Mouse (Mus musculus) CD8-positive naive resting alpha-beta T cell, adult 2 months (primary cell): ENCODE measurements around the gene Klf7.
"Not testable (repeated sequence)": the region's sequence is repeated elsewhere in the genome, so short reads cannot be mapped to it uniquely, and the experiment has no call there.

Experiments used
- DNase-seq, 2 experiments: peaks; one replicate each; pipeline ENCODE4 v3.0.0; 2022; ENCODE audit warnings: low read depth in 2 of 2, low spot score in 2 of 2

Klf7 gene

DNA sequence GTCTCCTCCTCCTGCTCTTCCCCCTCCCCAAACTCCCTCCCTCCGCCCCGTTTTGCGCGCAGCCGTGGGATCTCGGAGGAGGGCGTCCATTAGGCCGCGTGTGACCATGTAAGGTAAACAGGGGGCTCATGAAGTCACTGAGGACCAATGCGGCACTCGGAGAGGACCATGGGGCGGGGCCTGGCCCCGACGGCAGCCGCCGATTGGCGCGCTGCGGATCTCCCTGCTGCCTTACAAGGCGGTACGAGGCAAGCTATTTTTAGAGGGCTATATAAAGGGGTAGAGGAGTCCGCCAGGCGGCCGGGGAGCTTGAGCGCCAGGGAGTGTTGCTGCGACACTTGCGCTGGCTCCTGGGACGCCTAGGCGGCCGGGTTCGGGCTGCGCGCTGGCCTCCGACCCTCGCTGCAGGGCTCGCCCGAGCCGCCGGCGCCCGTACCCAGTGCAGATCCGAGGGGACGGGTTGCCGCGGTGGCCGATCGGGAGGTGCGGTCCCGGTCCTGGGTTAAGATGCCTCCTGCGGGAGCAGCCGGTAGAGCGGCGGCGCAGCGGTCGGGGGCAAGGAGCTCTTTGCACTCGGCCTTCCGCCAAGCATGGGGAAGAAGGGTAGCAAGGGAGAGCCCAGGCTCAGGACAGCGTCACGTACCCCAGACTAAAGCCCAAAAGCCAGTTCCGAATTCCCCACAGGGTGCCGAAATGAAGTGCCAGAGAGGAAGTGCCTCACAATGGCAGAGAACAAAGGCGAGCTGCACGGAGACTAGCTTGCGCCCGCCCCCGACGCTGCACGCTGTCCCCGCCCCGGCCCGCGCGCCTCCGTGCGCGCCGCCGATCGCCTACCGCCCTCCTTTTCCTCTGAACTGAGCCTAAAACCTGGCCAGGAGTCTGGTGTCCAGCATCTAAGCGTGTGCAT lies at the start of gene Klf7:
Gene Klf7, minus strand, starts transcription at position 724 of the 907 bp plus-strand sequence.
- peak; percentile 95 to 98 for DNase-seq

DNA sequence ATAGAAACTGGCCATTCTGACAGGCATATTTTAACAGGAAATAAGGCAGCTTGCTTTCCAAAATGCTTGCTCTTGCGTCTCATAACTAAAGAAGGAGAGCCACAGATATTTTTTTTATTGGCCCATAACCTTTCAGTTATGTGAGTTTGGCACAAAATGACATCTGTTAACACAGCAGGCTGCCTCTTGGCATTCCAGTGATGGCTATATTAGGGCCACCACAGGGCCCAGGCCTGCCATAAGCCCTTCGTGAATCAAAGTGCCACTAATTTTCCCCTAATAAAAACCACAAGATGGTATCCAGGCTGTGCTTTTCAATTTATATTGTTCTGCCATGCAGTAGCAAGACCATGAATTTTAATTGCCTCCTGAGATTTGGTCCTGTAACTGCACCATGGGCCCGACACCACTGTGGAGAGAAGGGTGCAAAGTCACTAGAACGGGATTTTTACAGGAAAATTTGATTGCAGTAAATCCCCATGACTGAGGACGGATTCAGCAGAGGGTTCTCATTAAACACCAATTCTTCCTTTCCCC lies 42.5 kb upstream of the Klf7 start:
- no peak for DNase-seq

DNA sequence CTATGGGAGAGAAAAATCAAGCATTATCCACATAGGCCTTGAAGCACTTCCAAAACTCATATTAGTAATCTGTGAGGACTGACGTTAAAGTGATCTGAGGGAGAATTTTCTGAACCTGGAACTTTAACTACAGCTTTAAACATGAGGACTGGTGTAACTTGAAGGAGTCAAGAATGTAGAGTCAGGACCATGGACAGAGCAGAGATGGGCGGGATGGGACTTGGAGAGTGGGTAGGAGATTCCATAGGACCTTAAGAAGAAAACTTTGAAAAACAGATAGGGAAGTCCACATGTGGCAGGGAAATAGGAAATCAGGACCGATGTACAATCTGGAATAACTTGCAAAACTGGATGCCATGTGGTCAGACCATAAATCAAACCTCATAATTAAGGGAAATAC lies 36.7 kb upstream of the Klf7 start:
- DNase-seq, result no peak

DNA sequence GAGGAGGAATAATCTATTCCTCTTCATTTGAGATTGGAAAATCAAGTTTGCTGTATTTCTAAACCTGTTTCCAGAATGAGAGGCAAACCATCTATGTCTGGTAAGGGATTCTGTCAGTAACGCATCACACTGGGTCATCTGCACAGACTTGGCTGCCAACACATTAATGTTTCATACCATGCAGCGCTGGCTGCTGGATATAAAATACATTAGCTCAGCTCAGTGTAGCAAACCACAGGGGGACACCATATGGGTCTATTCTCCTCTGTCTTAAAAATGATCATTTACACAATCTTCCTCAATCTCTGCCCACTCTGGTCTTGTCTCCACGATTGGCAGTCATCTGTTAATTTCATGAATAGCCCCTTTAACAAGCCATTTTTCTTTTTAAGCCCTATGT lies 27.1 kb upstream of the Klf7 start:
- DNase-seq, result no peak

DNA sequence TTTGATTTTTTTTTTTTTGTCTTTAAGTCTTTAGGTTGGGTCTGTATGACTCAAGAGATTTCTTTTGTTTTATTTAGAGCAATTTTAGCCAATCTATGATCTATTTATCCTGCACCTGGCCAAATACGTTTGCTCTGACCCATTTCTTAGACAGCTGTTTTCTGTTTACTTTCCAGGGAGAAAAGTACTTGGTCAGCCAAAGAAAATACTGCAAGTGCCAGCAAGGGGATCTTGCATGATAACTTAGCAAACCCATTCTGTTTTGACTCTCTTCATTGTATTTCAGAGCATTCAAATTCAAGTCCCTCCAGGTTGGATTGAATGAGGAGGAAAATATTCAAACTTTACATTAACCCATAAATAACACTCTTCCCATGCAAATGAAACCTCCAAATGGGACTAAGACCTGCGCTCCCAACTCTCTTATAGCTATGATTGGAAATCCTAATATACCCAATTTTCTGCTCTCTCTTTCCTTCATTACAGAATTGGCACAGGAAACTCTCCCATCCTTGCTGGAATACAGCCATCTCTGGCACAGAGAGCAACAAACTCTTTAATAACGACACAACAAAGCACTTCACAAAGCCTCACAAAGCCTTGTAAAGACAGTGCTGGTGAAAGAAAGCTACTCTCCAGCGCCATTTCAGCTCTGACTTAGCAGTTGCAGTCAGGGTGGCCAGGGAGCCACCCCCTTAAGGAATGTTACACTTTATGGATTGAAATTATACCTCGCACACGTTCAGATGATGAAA lies 20.8 kb upstream of the Klf7 start:
- no peak for DNase-seq

DNA sequence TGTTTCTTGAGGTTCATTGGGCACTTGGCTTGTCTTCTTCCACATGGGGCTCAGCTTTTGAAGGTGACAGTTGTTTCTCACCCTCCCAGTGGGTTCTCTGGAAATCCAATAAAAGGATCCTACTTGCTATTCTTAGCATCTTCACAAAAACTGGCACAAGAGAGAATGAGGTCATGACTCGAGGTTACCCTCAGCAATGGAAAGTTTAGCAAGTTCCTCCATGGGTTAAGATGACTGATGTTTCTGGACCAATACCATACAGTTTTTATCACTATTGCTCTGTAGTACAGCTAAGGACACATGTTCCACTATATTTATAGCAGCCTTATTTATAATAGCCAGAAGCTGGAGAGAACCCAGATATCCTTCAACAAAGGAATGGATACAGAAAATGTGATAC lies 12.4 kb upstream of the Klf7 start:
- DNase-seq, result no peak

DNA sequence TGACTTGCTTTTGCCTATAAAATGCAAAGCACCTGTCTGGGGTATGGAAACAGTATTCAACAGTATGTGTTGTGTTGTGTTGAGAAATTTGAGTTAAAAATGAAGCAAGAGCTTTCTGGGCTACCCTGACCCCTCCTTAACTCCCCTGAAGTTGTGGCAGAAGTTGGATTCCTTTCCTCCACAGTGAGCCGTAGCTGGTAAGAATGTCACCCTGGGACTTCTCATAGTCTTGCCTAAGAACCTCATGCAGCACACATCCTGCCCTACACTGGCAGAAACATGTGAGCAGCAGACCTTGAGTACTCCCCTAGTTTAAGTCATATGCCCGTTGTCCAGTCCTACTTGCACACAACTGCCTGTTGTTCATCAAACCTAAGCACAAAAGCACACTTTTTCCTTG lies 4.7 kb upstream of the Klf7 start:
- no peak for DNase-seq

DNA sequence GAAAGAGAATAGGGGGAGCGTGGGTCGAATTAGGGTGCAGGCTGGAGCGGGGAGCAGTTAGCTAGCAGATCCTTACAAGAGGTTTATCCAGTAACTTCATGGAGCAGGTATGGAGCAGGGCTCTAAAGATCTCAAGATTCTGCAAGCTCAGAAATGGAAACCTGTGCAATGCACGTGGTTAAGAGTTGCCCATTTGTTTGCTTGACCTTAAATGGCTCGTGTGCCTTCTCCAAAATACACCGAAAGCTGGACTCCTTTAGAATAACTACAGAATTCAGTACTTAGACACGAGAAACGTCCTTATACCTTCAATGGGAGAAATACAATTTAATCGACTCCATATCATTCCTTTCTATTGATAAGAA lies 366 bp upstream of the Klf7 start:
- no peak for DNase-seq

DNA sequence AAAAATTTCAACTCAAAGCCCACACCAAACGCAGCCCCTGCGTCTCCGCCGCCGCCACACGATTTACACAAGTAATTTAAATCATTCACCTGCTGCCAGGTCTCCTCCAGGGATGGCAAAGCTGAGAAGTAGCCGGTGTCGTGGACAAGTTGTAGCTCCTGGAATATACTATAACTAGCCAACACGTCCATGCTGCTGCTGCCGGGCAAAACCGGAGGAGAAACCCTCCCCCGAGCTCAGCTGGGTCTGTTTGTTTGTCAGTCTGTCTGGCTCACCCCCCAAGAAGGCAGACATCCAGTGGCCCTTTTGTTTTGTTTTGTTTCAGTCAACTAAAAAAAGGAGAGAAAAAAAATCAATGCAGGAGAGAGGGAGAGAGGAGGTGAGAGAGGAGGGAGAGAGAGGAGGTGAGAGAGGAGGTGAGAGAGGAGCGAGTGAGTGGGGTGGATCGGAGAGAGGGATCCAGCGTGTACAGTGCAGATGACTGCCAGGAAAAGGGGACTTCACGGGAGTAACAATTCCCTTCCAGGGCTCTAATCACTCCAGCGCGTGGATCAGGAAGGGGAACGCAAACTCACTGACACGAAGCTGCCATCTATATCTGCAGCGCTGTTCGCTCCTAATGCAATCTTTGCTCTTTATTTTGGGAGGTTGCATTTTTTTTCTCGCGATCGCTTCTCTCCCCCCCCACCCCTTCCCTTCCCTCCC lies 1.1 kb downstream of the Klf7 start:
- peak; percentile 53 to 56 for DNase-seq

DNA sequence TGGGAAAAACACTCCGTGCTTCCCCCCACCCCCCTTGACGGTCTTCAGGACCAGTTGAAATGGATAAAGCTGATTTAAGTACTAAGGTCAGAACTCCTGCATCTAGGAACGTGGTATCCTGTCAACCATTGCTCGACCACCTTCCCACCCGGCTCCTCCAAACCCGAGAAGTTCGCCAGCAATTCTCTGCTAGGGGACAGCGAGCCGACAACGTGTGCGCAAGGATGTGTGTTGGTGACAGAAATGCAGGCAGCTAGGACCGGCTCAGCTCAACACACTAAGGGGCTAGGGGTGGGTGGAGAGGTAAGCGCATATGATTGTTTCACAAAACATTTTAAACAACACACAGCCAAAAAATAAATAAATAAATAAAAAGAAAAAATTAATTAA lies 1.7 kb downstream of the Klf7 start:
- peak in 1 of 2 experiments; percentile 36 for DNase-seq

DNA sequence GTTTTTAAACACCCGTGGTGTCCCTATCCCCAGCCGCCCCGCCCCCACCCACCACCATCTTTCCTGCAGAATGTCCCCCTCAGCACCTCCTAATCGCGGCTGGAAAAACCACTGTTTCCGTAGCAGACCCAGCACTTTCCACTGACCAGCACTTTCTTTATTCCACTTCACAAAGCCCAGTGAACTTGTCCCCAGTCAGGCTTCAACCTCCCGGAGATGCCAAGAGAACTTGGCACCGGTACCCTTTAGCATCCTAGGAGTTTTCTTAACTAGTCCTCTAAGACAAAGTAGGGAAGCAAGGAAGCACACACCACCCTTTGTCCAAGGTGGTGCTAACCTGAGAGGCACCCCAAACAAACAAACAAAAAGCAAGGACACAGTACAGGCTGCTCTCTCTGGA lies 2.2 kb downstream of the Klf7 start:
- DNase-seq, result no peak

DNA sequence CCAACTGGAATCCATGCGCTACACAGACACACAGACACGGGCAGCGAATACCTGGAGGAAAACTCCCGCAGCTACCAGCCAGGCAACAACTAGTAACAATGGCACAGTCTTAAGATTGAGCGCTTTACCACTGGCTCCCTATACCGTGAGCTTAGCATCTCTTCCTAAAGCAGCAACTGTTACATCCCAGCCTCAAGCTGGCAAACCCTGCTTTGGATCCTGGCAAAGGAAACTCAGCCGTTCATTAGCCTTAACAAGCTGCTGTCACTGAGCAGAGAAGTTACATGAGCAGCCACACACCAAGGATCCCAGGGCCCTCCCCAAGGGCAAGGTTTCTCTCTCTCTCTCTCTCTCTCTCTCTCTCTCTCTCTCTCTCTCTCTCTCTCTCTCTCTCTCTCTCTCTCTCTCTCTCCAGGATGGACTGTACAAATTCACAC lies 2.7 kb downstream of the Klf7 start:
- DNase-seq, result no peak

DNA sequence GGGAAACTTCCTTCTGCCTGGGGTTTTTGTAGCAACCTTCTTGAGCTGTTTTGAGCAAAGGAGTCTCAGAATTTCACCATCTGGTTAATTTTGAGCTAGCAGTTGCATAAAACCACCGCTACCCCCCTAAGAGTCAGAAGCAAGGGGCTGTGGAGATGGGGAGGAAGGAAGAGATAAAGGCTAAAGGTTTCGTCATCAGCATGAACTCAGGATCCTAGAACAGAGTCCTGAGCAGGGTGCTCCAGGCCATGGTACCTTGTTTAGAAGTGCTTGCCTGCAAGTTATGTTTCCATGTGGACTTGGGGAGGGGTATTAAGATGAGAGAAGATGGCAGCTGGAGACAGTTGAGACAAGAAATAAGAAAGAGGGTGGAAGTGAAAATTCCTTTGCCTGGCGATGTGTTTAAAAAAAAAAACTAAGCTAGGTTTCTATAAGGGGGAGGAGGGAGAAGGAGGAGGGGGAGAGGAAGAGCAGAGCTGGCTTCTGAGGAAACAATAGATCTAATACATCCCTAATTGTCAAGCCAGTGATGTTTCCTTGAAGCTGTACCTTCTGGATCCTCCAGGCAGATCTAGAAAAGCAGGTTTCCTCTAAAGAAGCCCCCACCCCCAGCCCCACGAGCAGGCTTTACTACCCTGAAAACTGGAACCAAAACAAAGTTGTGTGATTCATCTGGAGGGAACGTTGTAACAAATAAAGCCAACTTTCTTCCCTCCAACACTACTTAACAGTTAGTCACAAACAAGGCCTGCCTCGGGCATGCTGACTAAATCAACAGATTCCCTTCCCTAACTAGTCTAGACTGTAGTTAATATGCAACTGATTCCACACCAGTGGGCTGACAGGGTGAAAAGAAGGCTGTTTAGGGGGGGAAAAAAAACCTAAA lies 3.6 kb downstream of the Klf7 start:
- no peak for DNase-seq

DNA sequence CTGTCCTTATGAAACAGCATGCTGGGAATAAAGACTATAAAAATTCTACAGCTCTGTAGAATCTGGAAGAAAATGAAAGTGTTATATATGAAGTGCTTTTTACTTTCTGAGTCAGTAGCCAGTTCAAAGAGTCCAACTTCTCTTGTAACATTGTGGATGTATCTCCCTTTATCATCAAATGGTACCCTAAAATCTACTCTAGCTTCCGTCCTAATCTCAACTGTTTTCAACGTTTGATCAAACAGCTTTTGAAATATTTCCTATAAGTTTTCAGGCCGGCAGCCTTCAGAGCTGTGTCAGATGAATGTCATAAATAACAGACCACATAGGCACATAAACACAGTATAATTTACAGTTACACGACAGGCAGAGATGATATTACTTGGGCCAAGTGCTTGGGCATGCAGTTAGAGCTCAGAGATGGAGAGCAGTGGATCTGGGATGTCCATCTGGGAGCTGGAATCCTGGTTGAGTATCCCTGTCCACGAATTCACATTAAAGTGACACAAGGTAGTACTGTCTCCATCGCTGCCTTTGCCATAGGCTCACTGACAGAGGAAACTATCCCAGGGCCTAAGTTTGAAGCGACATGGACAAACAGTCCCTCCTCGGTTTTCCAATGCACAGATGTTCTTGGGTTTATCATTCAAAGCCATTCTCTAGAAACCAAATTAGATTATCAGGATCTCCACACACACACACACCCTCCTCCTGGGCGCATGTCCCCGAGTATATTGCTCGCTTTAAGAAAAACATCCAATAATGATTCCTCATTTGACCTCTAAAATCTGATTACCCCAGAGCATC lies 4.4 kb downstream of the Klf7 start:
- DNase-seq, result no peak

DNA sequence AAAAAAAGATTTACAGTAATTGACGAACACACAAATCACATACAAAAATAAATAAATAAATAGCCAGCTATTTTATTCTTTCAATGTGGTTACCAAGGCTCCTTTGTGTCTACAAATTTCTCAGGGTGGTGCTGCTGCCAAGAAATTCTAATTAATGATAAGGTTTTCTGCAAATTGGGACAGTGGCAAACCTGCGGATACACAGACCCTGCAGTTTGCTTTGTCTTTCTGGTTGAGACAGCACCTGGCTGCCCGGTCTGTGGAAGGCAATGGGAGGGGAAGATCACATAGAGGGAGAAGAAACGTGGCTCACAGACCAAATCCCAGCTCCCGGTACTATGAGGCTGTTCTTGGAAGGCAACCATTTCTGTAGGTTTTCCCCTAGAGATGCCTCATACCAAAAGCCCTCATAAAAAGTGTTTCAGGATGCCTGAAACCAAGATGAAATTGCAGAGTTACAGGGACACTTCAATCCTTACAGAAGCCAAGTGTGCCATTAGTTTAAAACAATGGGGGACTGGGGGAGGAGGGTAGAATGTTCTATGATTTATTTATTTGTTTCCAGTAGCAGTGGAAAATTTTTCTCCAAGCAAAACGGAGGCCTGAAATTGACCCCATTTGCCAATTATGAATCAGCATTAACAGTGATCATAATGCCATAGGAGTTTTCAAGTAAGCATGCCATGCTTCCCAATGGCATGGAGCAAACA lies 5.2 kb downstream of the Klf7 start:
- no peak for DNase-seq

DNA sequence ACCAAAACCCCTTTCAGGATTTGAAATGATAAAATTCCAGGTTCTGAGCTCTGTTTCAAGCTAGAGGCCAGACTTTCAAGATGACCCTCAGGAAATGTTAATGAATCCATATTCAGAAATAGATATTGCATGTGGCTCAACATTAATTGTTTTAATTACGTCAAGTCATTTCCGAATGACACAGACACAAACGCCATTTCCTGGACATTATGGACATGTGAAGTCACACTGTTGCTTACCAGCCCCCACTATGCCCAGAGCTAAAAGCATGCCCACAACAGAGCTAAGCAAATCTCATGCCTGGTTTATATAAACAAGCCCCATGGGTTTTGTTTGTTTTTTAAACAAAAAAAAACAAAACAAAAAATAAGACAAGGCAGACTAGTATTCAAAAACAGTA lies 7.5 kb downstream of the Klf7 start:
- DNase-seq, result no peak

DNA sequence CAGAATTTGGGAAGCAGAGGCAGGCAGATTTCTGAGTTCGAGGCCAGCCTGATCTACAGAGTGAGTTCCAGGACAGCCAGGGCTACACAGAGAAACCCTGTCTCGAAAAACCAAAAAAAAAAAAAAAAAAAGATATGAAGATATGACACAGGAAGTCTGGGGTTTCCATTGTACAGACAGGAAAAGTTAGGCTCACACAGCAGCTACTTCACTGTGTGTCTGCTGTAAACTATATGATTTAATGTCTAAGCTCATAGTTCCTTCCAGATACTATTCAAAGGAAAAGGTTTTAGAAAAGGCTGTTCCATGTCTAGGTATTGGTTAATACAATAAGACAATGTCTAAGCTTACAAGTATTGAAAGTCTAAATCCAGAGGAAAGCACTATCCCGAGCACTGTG lies 13.4 kb downstream of the Klf7 start:
- not testable (repeated sequence) for DNase-seq

DNA sequence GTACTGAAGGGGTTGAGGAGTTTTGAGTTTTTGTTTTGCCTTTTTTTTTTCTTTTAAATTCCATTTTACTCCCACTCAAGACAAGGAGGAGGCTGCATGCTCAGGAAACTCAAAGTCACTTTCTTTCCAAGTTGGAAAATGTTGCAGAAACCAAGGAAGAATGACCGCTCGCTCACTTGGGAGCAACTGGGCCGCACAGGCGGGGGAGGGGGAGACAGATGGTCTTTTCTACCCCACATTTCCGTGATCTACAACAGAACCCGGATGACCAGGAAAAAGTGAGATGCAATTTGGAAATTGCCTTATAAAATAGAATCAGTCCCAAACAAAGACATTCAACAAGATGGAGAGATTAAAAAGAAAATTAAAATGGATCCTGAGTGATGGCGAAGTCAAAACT lies 14.6 kb downstream of the Klf7 start:
- DNase-seq, result no peak

DNA sequence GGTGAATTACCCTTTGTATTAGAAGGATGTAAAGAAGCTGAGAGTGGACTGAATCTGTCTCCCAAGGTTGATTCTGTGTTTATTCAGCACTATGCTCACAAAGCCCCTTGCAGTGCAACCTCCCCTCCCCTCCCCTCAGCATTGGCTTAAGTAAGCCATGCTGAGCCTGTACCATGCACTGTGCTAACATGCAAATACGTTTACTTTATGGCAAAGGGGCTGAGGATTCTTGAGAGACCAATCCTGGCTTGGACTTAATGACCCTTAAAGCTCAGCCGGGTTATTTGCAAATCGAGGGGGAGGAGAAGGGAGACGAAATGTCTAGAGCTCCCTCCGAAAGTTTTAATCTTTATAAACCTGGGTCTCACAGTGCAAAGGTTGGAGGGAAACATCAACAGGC lies 16.0 kb downstream of the Klf7 start:
- DNase-seq, result no peak
